Mouse (Mus musculus) gastrocnemius, postnatal 36 days (tissue): ENCODE results near the gene Gng3. TPM values are rescaled to one million over a fixed set of nuclear protein-coding genes. Genes with fewer than 3 reads are reported as not detected.
"Not testable (repeated sequence)": the region's sequence is repeated elsewhere in the genome, so short reads cannot be mapped to it uniquely, and the experiment has no call there.

Source experiments
- DNase-seq, 2 experiments: peaks; one replicate each; pipeline ENCODE4 v3.0.0; 2022
- intact Hi-C: fragments of 180-260 bp; cut with DNase I; formaldehyde crosslinking; loops from one replicate; pipeline ENCODE4 v1.15.1; 2025
- total RNA-seq, 2 experiments: library from RNA; stranded (reverse); gene quantifications; 2 replicates each; pipeline ENCODE4 v1.2.3; 2021

Gng3 gene
- total RNA-seq, 2 experiments from 2014 or later, result not detected

DNA sequence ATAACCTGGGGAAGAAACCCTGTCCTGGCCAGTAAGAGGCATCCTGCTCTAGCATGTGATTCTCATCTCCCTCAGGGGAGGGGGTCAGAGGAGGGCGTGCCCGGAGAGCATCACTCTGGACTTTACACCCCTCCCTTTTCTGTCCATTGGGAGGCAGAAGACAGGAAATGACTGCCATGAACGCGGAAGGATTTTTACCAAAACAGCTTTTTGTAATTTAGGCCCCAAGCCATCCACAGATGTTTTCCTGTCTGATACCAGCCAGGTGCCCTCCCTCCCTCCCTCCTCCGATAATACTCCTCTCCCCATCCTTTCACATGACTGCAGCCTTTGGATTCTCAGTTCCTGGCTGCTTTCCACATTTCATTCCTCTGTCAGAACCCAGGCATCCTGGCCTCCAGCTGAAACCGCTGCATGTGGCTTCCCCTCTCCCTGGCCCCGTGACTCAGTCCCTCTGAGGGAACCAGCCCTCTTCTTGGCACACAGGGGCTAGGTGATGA is 11.5 kb upstream of the Gng3 start, which contains the start of gene Lrrn4cl:
TSS of gene Lrrn4cl (plus strand) at position 367 of the 500 bp plus-strand sequence.
- intact Hi-C loops, result no loop called here
- peak; percentile 53 to 63 for DNase-seq

- intact Hi-C loops, result loop anchor here (5.0 kb wide), 1 partner anchor 254 kb away; no protein-coding TSS in a partner anchor
- no peak for DNase-seq
Observed at GRCm38 (mm10) chr19:8848356-8848755, 9.4 kb upstream of the Gng3 start.

GRCm38 (mm10) chr19:8844371-8845129 is 5.6 kb upstream of the Gng3 start:
- peak; percentile 59 to 82 for DNase-seq
- intact Hi-C loops, result loop anchor here (5.0 kb wide), 2 partner anchors 48 to 258 kb away; partner anchors contain the start of gene Ints5

GRCm38 (mm10) chr19:8842961-8843360 is 4.0 kb upstream of the Gng3 start:
- intact Hi-C loops, result loop anchor here (5.0 kb wide), 1 partner anchor 49 kb away; the partner anchor contains the start of gene Ints5
- no peak for DNase-seq

GRCm38 (mm10) chr19:8841012-8841411 is 2.0 kb upstream of the Gng3 start:
- no peak for DNase-seq
- intact Hi-C loops, result loop anchor here (5.0 kb wide), 1 partner anchor 51 kb away; the partner anchor contains the start of gene Ints5

- intact Hi-C loops, result loop anchor here (5.0 kb wide), 1 partner anchor 52 kb away; the partner anchor contains the start of gene Ints5
- peak; percentile 64 to 65 for DNase-seq
Observed at GRCm38 (mm10) chr19:8839908-8840791, 1.2 kb upstream of the Gng3 start.

GRCm38 (mm10) chr19:8838041-8838730 is 808 bp downstream of the Gng3 start:
- intact Hi-C loops, result no loop called here
- DNase-seq, result no peak

DNA sequence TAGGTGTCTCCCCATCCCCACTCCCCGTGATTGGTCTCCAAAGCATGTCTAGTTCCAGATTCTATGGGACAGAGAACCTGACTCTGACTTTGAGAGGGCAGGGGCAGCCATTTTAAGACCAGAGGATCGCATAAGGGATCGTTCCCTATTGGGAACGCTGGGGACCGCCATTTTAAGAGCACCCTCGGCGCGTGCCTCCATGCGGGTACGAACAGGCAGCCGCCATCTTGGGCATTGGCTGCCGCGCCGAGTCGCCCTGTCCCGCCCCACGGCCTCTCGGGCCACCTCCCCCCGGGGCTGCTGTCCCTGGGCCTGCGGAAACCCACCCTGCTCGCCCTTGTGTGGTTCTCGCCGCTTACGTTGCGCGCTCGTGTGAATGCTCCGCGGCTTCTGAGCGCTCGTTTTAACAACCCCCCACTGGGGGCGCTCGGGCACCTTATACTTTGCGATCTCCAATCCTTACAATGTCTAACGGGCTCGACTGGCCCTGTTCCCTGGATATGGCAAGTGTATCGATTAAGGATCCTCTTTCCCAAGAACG is 1.7 kb downstream of the Gng3 start, which contains the start of gene Bscl2:
TSS of gene Bscl2 (plus strand) at position 217 of the 541 bp plus-strand sequence.
- DNase-seq, result peak; percentile 68 to 83
- intact Hi-C loops, result no loop called here

DNA sequence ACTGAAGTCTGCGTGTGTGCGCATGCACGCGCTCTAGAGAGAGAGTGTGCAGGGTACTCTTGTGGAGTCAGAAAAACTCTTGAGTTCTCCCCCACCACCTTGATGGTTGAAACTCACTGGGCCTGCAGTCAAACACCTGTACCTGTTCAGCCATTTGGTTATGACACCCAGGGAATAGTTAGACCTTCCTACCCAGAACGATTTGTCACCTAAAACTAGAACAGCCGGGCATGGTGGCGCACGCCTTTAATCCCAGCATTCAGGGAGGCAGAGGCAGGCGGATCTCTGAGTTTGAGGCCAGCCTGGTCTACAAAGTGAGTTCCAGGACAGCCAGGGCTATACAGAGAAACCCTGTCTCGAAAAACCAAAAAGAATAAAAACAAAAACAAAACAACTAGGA is 2.7 kb downstream of the Gng3 start:
- DNase-seq, intact Hi-C loops: not testable (repeated sequence)

DNA sequence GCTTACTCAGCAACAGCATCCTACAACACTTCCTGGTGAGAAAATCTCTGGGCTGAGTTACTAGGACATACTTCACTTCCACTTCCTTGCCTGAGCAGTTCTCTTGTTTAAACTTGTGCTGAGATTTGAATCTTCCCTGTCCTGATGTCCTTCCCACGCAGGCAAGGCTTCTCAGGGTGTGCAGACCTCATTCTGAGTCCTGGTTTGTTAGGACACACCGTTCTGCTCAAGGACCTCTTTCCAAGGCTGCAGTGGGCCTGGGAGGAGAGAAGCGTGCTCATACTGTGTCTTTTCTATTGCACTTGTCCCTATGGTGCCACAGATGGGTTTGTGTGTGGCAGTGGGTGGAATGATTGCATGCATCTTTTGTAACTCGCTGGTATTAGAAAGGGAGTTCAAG is 6.0 kb downstream of the Gng3 start:
- intact Hi-C loops, result no loop called here
- no peak for DNase-seq

GRCm38 (mm10) chr19:8831262-8831661 is 7.7 kb downstream of the Gng3 start:
- DNase-seq, result no peak
- intact Hi-C loops, result no loop called here

GRCm38 (mm10) chr19:8830664-8831063 is 8.3 kb downstream of the Gng3 start:
- intact Hi-C loops, result no loop called here

GRCm38 (mm10) chr19:8829660-8830059 is 9.3 kb downstream of the Gng3 start, which contains the start of gene AC129217.1:
Gene AC129217.1 (plus strand): TSS chr19:8829773.
- no peak for DNase-seq
- intact Hi-C loops, result no loop called here

More at GRCm38 (mm10) chr19:8830664-8831063, 8.3 kb downstream of the Gng3 start:
- no peak for DNase-seq

- intact Hi-C loops, result no loop called here
- DNase-seq, result no peak
Observed at GRCm38 (mm10) chr19:8822696-8823095, 16.3 kb downstream of the Gng3 start.

DNA sequence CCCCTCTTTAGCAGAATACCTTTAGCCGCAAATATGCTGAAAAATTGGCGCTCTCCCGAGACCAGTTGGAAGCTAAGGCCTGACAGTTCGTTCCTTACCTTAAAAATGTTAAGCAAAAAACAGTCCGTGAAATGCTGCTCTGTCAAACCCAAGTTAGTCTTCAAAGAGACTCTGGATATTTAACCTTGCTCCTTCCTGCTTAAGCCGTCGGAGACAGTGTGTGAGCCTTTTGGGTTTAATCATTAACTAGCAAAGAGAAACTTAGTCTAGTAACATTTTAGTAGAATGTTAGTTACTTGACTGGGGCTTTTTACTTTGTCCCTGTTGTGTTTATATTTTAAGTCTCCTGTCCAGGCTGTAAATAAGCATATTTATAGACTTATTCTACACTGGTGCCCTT is 17.8 kb downstream of the Gng3 start:
- intact Hi-C loops, result no loop called here
- DNase-seq, result no peak

DNA sequence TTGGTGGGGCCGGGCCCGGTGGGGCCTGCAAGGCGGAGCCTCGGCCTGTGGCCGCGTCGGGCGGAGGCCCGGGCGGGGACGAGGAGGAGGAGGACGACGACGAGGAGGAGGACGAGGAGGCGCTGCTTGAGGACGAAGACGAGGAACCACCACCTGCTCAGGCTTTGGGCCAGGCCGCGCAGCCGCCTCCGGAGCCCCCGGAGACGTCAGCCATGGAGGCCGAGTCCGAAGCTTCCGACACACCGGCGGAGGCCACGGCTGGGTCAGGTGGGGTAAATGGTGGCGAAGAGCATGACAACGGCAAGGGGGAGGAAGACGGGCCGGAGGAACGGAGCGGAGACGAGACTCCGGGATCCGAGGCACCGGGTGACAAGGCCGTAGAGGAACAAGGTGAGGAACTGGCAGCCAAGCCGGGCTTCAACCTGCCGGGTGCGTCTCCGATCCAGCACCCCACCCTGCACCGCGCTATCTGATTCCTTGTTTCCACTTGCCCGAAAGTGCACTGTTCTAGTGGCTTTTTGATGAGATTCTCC is 18.5 kb downstream of the Gng3 start:
- DNase-seq, result peak in 1 of 2 experiments; percentile 29
- intact Hi-C loops, result no loop called here

- intact Hi-C loops, result no loop called here
- DNase-seq, result peak; percentile 97
Observed at GRCm38 (mm10) chr19:8819596-8820423, 19.2 kb downstream of the Gng3 start, which contains the start of gene Hnrnpul2. Gene Hnrnpul2 (plus strand): TSS chr19:8820010.

- peak; percentile 89 to 91 for DNase-seq
- intact Hi-C loops, result no loop called here
Observed at GRCm38 (mm10) chr19:8818801-8819595, 20.0 kb downstream of the Gng3 start, which contains the start of gene Ttc9c. Gene Ttc9c (minus strand): TSS chr19:8819333.
